Mouse (Mus musculus) layer of hippocampus, adult 18-20 months (tissue): ENCODE measurements around the gene Afp. TPM values are rescaled to one million over a fixed set of nuclear protein-coding genes. Genes with fewer than 3 reads are reported as not detected.

Experiments used
- DNase-seq, 2 experiments: peaks; one replicate each; pipeline ENCODE4 v3.0.0; 2022; ENCODE audit warnings: low spot score in 2 of 2
- long read RNA-seq: library from polyadenylated mRNA; stranded (forward); transcript quantifications from one replicate; pipeline ENCODE4 v2.0.0, GENCODE M21; 2021
- total RNA-seq, 2 experiments: library from RNA; stranded (reverse); gene quantifications; 2 replicates each; pipeline ENCODE4 v1.2.3; 2021

Gene Afp
- total RNA-seq, result not detected
- long read RNA-seq, result 0 reads

DNA sequence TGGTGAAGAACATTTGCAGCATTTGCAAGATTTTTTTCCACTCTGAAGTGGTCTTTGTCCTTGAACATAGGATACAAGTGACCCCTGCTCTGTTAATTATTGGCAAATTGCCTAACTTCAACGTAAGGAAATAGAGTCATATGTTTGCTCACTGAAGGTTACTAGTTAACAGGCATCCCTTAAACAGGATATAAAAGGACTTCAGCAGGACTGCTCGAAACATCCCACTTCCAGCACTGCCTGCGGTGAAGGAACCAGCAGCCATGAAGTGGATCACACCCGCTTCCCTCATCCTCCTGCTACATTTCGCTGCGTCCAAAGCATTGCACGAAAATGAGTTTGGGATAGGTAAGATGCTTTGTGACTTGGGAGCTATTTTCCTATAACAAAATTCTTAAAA, at the start of gene Afp:
TSS of gene Afp (plus strand) at position 220 of the 400 bp plus-strand sequence.
- no peak for DNase-seq

- no peak for DNase-seq
These were observed 43.0 kb upstream of the Afp start for GRCm38 (mm10) chr5:90447577-90447976.

GRCm38 (mm10) chr5:90449961-90450360, 40.6 kb upstream of the Afp start:
- DNase-seq, result no peak

GRCm38 (mm10) chr5:90452711-90453110, 37.8 kb upstream of the Afp start:
- peak in 1 of 2 experiments; percentile 3 for DNase-seq

- no peak for DNase-seq
These were observed 33.3 kb upstream of the Afp start for GRCm38 (mm10) chr5:90457241-90457640.

GRCm38 (mm10) chr5:90458727-90459126, 31.8 kb upstream of the Afp start:
- DNase-seq, result no peak

DNA sequence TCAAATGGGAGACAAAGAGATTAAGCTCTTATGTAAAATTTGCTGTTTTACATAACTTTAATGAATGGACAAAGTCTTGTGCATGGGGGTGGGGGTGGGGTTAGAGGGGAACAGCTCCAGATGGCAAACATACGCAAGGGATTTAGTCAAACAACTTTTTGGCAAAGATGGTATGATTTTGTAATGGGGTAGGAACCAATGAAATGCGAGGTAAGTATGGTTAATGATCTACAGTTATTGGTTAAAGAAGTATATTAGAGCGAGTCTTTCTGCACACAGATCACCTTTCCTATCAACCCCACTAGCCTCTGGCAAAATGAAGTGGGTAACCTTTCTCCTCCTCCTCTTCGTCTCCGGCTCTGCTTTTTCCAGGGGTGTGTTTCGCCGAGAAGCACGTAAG, 29.9 kb upstream of the Afp start, which contains the start of gene Alb:
TSS of gene Alb (plus strand) at position 279 of the 400 bp plus-strand sequence.
- no peak for DNase-seq

DNA sequence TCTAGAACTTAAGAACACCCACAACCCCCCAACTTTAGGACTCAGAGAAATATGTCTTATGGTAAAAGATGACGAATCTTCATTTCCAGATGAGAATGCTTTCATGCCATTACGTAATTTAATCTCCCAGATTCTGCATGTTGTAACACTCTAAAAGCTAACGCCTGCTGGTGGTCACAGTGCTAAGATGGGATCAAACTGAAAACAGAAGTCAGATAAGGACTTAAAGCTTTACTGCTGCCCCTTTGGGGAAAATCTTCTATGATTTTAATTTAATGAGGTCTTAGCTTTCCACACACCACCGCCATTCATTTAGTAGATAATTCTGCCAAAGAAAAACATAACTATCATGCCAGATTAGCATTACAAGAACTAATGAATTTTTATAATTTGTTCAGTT, 23.7 kb upstream of the Afp start:
- no peak for DNase-seq

- no peak for DNase-seq
These were observed 23.3 kb upstream of the Afp start for GRCm38 (mm10) chr5:90467245-90467644.

GRCm38 (mm10) chr5:90470836-90471235, 19.7 kb upstream of the Afp start:
- DNase-seq, result no peak

DNA sequence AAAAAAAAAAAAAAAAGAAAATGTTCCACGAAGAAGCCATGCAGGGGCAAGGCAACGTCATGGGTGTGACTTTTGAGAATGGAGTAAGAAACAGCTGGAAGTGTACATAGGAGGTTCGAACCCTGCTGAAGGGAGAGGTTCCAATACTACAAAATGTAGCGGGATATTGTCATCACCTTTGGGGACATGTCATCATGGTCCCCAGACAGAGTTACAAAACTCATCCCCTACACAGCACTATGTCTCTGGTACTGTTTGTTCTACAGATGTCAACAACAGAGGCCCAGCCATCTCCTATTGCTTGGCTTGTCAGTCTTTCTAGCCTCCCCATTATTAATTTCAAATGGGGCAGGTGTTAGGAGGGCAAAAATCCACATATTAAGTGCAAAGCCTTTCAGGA, 16.6 kb upstream of the Afp start:
- no peak for DNase-seq

GRCm38 (mm10) chr5:90474369-90474768, 16.2 kb upstream of the Afp start:
- DNase-seq, result no peak

GRCm38 (mm10) chr5:90476741-90477140, 13.8 kb upstream of the Afp start:
- no peak for DNase-seq

GRCm38 (mm10) chr5:90477308-90478140, 13.0 kb upstream of the Afp start:
- no peak for DNase-seq

GRCm38 (mm10) chr5:90478886-90479285, 11.7 kb upstream of the Afp start:
- DNase-seq, result no peak

DNA sequence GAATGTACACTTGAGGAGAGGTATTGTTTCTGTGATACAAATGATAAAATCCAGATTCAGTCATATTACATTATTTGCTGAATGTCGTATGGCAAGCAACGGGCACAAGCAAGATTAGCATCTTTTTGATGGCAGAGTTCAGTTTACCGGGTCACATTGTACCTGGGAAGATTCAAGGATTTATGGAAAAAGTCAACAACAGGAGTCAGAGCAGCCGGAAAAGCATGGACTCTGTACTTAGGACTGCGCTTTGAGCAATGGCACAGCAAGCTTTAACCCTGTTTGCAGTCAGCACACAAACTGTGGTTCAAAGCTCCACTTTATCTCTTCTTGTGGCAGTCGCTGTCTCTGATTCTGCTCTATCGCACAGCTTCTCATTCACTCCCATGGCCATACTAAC, 4.9 kb upstream of the Afp start:
- DNase-seq, result no peak

- DNase-seq, result no peak
These were observed 2.2 kb upstream of the Afp start for GRCm38 (mm10) chr5:90488323-90488722.

DNA sequence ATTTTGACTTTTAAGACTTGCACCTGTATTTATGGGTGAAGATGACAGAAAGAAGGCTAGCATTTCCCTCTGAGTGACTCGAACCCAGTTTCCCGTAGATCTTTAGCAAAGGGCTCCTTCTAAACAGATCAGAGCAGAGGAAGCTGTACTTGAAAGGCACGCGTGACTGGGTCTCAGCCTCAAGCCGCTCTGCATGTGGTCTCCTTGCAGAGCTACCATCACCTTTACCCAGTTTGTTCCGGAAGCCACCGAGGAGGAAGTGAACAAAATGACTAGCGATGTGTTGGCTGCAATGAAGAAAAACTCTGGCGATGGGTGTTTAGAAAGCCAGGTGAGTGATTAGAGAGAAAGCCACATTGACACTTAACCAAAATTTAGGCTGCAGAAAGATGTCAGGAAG, 1.9 kb downstream of the Afp start:
- DNase-seq, result no peak

- no peak for DNase-seq
These were observed 3.8 kb downstream of the Afp start for GRCm38 (mm10) chr5:90494308-90494707.

DNA sequence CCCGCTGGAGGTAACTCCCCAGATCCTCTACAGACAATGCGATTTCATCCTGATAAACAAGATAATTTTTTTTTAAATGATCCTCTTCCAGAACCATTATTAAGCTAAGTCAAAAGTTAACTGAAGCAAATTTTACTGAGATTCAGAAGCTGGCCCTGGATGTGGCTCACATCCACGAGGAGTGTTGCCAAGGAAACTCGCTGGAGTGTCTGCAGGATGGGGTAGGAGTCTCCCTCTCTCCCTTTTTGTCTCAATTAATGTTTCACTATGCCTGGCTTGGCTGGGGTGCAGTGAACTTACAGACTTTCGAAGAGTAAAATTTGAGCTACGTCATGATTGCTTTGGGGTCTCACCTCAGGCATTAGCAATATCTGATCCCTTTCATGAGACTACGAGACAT, 9.0 kb downstream of the Afp start:
- DNase-seq, result peak in 1 of 2 experiments; percentile 19

- DNase-seq, result peak; percentile 39 to 88
These were observed 10.2 kb downstream of the Afp start for GRCm38 (mm10) chr5:90500714-90501113.

GRCm38 (mm10) chr5:90501752-90502151, 11.2 kb downstream of the Afp start:
- DNase-seq, result no peak

DNA sequence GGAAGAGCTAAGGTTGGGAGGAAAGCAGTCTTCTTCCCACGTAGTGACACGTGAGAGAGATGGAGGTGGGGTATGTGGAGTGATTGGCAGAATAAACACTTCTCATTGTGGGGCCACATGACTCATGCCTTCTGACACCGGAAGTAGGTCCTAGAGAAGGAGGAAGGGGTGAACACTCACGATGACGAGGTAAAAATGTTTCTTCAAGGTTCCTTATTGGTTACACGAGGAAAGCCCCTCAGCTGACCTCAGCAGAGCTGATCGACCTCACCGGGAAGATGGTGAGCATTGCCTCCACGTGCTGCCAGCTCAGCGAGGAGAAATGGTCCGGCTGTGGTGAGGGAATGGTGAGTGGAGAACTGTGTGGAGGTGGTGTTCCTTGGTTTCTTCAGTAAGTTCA, 14.2 kb downstream of the Afp start:
- DNase-seq, result no peak
